Mouse (Mus musculus) kidney, adult 10 weeks (tissue): ENCODE results near the gene Nsa2. TPM values are rescaled to one million over a fixed set of nuclear protein-coding genes. Genes with fewer than 3 reads are reported as not detected.

Source experiments
- polyA plus RNA-seq: library from polyadenylated mRNA; stranded (reverse); fragments of 350-450 nt; fragmentation: Illumina TruSeq; extraction: RNeasy Lipid Tissue Mini Kit (QIAGEN cat#74804); gene quantifications from one replicate; pipeline ENCODE4 v1.2.3, GENCODE M21; 2014; ENCODE audit warnings: low read depth, low replicate concordance

Nsa2 gene
- polyA plus RNA-seq = 163 TPM

DNA sequence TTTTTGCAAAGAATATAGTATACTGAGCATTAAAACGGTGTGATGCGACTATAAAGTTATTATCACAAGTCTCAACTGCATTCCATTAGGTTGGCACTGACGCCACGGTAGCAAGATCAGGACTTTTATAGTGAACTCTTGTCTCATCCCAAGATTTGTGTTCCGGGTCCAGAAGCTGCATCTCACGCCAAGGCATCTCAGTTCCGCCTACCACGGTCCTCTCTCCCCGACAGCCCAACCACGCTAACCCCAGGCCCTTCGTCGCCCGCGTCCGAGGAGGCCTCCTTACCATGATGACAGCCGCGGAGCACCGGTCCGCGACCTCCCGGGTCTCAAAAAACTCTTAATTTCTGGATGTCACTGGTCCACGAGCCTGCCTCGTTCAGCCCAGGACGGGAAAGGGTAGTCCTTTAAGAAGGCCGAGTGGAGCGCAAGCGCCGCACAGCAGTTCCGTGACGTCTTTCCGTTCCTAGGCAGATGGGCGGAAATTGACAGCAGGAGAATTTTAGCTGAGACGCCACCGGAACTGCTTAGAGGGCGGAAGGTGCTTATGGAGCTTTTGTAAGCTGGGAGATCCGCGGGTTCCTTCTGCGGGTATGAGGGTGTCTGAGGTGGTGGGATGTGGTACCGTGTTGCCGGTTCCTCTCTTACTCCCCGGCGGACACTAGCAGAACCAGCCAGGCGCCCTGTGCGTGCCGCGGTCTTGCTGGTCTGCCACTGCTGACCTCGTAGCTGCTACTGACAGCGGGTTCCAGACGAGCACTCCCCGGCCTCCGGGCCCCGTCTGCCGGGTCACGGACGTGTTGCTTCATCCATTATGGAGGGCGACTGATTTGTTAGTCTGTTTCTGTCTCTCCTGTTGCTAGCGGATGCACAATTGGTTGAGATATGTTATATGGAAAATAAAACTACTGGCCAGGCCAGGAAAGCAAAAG is at the start of gene Nsa2, which contains the start of gene Gfm2:
Gene Nsa2, minus strand, starts transcription at position 472 of the 935 bp plus-strand sequence.
Gene Gfm2, plus strand, starts transcription at position 472 of the 935 bp plus-strand sequence.

DNA sequence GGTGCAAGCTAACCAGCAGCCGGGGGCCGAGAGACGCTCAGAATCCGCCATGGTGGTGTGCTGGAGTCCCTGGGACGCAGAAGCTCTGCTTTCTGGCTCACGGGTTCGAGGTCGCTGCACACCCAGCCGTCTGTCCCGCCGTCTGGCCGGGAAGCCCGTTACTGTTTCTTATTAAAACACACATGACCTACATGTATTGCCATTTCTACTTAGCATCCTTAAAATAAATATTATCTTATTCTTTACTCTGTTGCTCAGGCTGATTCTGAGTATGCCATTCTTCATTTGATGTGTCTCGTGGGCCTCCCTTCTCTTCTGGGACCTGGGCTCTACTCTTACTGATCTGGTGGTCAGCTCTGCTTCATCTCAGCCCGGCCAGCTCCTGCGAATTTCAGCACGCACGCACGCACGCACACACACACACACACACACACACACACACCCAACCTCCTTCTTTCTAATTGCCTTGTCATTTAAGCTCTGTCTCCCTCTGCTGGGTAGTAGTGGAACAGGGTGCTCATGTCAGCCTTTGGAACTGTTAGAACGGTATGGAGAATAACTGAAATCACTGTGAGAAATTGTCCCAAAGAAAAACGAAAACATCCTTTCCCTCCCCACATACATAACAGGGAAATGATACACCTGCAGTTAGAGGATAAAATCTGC is 38.4 kb downstream of the Nsa2 start, which contains the start of gene Gm6169:
Gene Gm6169, minus strand, starts transcription at position 51 of the 666 bp plus-strand sequence.

Other genes starting within 250 kb of the Nsa2 start
- 4.8 TPM for gene Gcnt4, start 213.2 kb downstream of the Nsa2 start, polyA plus RNA-seq
- not detected for gene 1700029F12Rik, start 103.6 kb downstream of the Nsa2 start, polyA plus RNA-seq
- 1.8 TPM for gene Fam169a, start 70.7 kb downstream of the Nsa2 start, polyA plus RNA-seq
- gene Gm6169, start 38.7 kb downstream of the Nsa2 start, polyA plus RNA-seq = 2.6 TPM
- 118 TPM for gene Gfm2, start within 50 bp of the Nsa2 start, polyA plus RNA-seq
- gene Hexb, start 60.4 kb upstream of the Nsa2 start, polyA plus RNA-seq = 315 TPM
- 4.4 TPM for gene Enc1, start 103.2 kb upstream of the Nsa2 start, polyA plus RNA-seq